Mouse (Mus musculus) adrenal gland, postnatal 10 days (tissue): ENCODE measurements around the gene Scgb1b12. TPM values are rescaled to one million over a fixed set of nuclear protein-coding genes. Genes with fewer than 3 reads are reported as not detected.
"Not testable (repeated sequence)": the region's sequence is repeated elsewhere in the genome, so short reads cannot be mapped to it uniquely, and the experiment has no call there.

Experiments
- DNase-seq: peaks from one replicate; pipeline ENCODE4 v3.0.0; 2021; ENCODE audit warnings: mixed read lengths
- long read RNA-seq, 2 experiments: library from polyadenylated mRNA; stranded (forward); transcript quantifications; one replicate each; pipeline ENCODE4 v2.0.0; 2021
- total RNA-seq, 2 experiments: library from RNA; stranded (reverse); gene quantifications; 2 replicates each; pipeline ENCODE4 v1.2.3; 2021

Gene Scgb1b12
- not detected for total RNA-seq
- long read RNA-seq, experiment 1 = 0 reads
- long read RNA-seq, experiment 2 = 0 reads

DNA sequence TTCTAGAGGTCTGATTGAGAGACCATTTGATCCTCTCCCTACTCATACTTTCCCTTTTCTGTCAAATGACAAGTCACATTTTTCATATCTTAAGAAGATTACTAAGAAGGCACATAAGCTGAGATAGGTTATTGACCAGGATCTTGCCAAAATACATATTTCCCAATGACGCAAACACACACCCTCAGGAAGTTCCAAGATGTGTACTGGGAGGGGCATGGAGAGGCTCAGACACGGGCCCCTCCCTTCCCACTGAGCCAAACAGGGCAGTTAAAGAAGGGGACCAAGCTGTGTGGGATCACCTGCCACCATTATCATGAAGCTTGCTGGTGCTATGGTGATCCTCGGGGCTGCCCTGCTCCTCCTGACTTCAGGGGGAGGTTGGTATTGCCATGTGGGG lies at the start of gene Scgb1b12:
Gene Scgb1b12 (plus strand): TSS at position 301 of the 400 bp plus-strand sequence.
- not testable (repeated sequence) for DNase-seq

GRCm38 (mm10) chr7:32327145-32327544 lies 6.8 kb upstream of the Scgb1b12 start, which contains the start of gene Scgb2b12:
Gene Scgb2b12 (minus strand): TSS chr7:32327245.
- not testable (repeated sequence) for DNase-seq

Other genes with a start within 250 kb of the Scgb1b12 start
- gene Scgb1b10, start 233.3 kb upstream of the Scgb1b12 start, total RNA-seq = not detected
- gene Scgb2b11, start 123.0 kb upstream of the Scgb1b12 start, total RNA-seq = not detected
- gene Scgb1b11, start 111.3 kb upstream of the Scgb1b12 start, total RNA-seq = not detected
- gene Scgb2b12, start 6.9 kb upstream of the Scgb1b12 start, total RNA-seq = not detected
- not detected for gene Scgb1b29, start 107.4 kb downstream of the Scgb1b12 start, total RNA-seq